Mouse (Mus musculus) CD8-positive naive resting alpha-beta T cell, adult 57 days (primary cell): Measurements from ENCODE around the gene Kcns3. TPM values are rescaled to one million over a fixed set of nuclear protein-coding genes. Genes with fewer than 3 reads are reported as not detected.

Source experiments
- total RNA-seq: library from RNA; stranded (reverse); gene quantifications from one replicate; pipeline ENCODE4 v1.2.4, GENCODE M21; 2023

The Kcns3 gene
- total RNA-seq: not detected

GRCm38 (mm10) chr12:11151015-11151414, at the start of gene Kcns3:
Gene Kcns3 (minus strand): TSS chr12:11151056.

Other genes with a start within 250 kb of the Kcns3 start
- not detected for gene Msgn1, start 57.9 kb upstream of the Kcns3 start, total RNA-seq
- gene Gen1, start 114.7 kb upstream of the Kcns3 start, total RNA-seq: 4.7 TPM
- gene Smc6, start 114.8 kb upstream of the Kcns3 start, total RNA-seq: 137 TPM